Mouse (Mus musculus) E14TG2a.4 (cell line): ENCODE measurements around the gene Dpp3.
A peak's percentile ranks its signal among the peaks of the same experiment; 100 is the strongest.
"Not testable (repeated sequence)": the region's sequence is repeated elsewhere in the genome, so short reads cannot be mapped to it uniquely, and the experiment has no call there.

Experiments used
- H3K27me3 ChIP-seq: 2 replicates; pipeline ENCODE4 v1.6.1; 2014; ENCODE audit warnings: low read length, control low read depth; ENCODE audit not compliant: insufficient read depth
- H3K36me3 ChIP-seq: 2 replicates; pipeline ENCODE4 v1.6.1; 2014; ENCODE audit warnings: low read length, control low read depth; ENCODE audit not compliant: insufficient read depth
- H3K4me1 ChIP-seq: replicated peaks from 2 replicates; pipeline ENCODE4 v1.6.1; 2014; ENCODE audit warnings: low read depth, low read length, control low read depth
- H3K4me3 ChIP-seq: replicated peaks from 2 replicates; pipeline ENCODE4 v1.5.1; 2014; ENCODE audit warnings: mild to moderate bottlenecking, low read length
- H3K9me3 ChIP-seq: 2 replicates; pipeline ENCODE4 v1.6.1; 2014; ENCODE audit warnings: low read length, control low read depth
- CTCF ChIP-seq: conservative IDR thresholded peaks from 2 replicates; pipeline ENCODE4 v1.5.1; 2014; ENCODE audit warnings: low read length
- NANOG ChIP-seq: IDR thresholded peaks from 2 replicates; pipeline ENCODE4 v1.6.1; 2014; ENCODE audit warnings: borderline replicate concordance, low read length, mixed read lengths
- POU5F1 ChIP-seq: IDR thresholded peaks from 2 replicates; pipeline ENCODE4 v1.6.1; 2014; ENCODE audit warnings: low read length, borderline replicate concordance

Dpp3 gene

GRCm38 (mm10) chr19:4877785-4878184, 50.3 kb downstream of the Dpp3 start, which contains the start of gene Actn3:
Actn3 (minus strand) TSS chr19:4877909.
- no peak for TF ChIP-seq CTCF
- TF ChIP-seq NANOG: no peak
- no peak for TF ChIP-seq POU5F1
- Histone ChIP-seq H3K36me3 (peaks cover 28% of the 10 kb centered on the region), H3K4me3 (peak within 1 kb of the TSS; percentile 98), H3K27me3 (peaks cover 2% of the 10 kb centered on the region; the same call in 1 of the 2 replicates), H3K4me1 (peaks cover 67% of the 10 kb centered on the region), H3K9me3 (no peaks in the 10 kb centered on the region)

GRCm38 (mm10) chr19:4876755-4877154, 51.3 kb downstream of the Dpp3 start:
- H3K27me3 ChIP-seq: peaks cover 4% of the 10 kb centered on the region; the same call in 1 of the 2 replicates
- H3K4me3 ChIP-seq: peak overlapping the region; percentile 98
- no peak for TF ChIP-seq POU5F1
- TF ChIP-seq CTCF: no peak
- no peak for TF ChIP-seq NANOG
- peaks cover 70% of the 10 kb centered on the region for H3K4me1 ChIP-seq
- H3K36me3 ChIP-seq: peaks cover 27% of the 10 kb centered on the region
- no peaks in the 10 kb centered on the region for H3K9me3 ChIP-seq

GRCm38 (mm10) chr19:4876241-4876640, 51.8 kb downstream of the Dpp3 start:
- TF ChIP-seq POU5F1: no peak
- no peak for TF ChIP-seq NANOG
- Histone ChIP-seq H3K27me3 (peaks cover 4% of the 10 kb centered on the region; the same call in 1 of the 2 replicates), H3K4me1 (peaks cover 70% of the 10 kb centered on the region), H3K9me3 (no peaks in the 10 kb centered on the region), H3K36me3 (peaks cover 27% of the 10 kb centered on the region), H3K4me3 (no peak overlapping the region)

- H3K4me1 ChIP-seq: peaks cover 56% of the 10 kb centered on the region
- not testable (repeated sequence) for H3K27me3 ChIP-seq, H3K9me3 ChIP-seq, H3K4me3 ChIP-seq
- 0 out of 2 replicates have a peak, but pooled peaks have one; percentile 9 for TF ChIP-seq NANOG
- H3K36me3 ChIP-seq: peaks cover 30% of the 10 kb centered on the region
Measured at GRCm38 (mm10) chr19:4874613-4875012, 53.5 kb downstream of the Dpp3 start.

- Histone ChIP-seq H3K27me3 (peaks cover 4% of the 10 kb centered on the region; the same call in 1 of the 2 replicates), H3K4me1 (peaks cover 35% of the 10 kb centered on the region), H3K9me3 (no peaks in the 10 kb centered on the region), H3K4me3 (peak overlapping the region; percentile 61), H3K36me3 (peaks cover 49% of the 10 kb centered on the region)
- TF ChIP-seq NANOG: no peak
- no peak for TF ChIP-seq CTCF
- no peak for TF ChIP-seq POU5F1
Measured at GRCm38 (mm10) chr19:4865147-4865546, 62.9 kb downstream of the Dpp3 start.

DNA sequence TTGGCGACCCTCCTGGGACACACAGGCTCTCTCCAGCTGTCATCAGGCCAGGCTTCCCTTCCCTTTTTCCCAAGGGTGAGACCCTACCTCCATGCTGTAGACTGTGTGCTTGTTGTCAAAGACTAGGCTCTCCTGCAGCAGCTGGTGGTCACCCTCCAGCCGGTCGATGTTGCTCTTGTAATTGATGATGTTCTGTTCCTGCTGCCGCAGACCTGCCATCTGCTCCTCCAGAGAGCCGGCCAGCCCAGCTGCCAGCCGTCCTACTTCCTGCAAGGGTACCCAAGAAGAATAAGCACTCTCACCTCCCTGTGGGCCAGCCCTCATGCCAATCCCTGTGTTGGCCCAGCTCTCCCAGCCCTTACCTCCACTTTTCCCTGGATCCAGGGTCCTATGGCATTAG, 65.0 kb downstream of the Dpp3 start:
- no peak overlapping the region for H3K4me3 ChIP-seq
- TF ChIP-seq CTCF (no peak), POU5F1 (no peak), NANOG (no peak)
- H3K27me3 ChIP-seq: peaks cover 4% of the 10 kb centered on the region; the same call in 1 of the 2 replicates
- peaks cover 36% of the 10 kb centered on the region for H3K4me1 ChIP-seq
- peaks cover 57% of the 10 kb centered on the region for H3K36me3 ChIP-seq
- H3K9me3 ChIP-seq: no peaks in the 10 kb centered on the region

DNA sequence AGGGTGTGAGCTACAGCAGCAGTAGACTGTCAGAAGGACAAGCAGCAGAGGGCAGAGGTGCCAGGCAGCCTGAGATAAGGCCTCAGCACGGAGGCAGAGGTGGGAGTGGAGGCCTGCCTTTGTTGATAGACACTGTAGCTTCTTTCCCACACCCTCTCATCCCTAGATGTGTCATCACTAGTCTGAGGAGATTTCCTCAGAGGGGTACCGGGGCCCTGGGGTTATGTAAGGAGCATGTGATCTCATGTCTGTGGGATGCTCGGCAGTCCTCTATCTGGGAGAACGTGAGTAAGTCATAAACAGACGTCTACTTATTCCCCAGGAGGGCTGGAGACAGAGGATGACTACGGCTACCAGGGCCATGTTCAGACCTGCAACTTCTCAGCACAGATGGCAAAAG, 69.0 kb downstream of the Dpp3 start:
- Histone ChIP-seq H3K4me1 (peaks cover 32% of the 10 kb centered on the region), H3K4me3 (no peak overlapping the region), H3K9me3 (no peaks in the 10 kb centered on the region), H3K27me3 (peaks cover 20% of the 10 kb centered on the region), H3K36me3 (peaks cover 78% of the 10 kb centered on the region)
- TF ChIP-seq POU5F1: no peak
- TF ChIP-seq NANOG: no peak
- TF ChIP-seq CTCF: no peak
